Mouse (Mus musculus) kidney, postnatal 0 days (tissue): ENCODE measurements at regions not wholly inside any gene's neighbourhood (a gene's known extent, or its start where the extent isn't known, plus 50 kb on each side); places are given as distances from the start of the nearest gene placed in this dataset.

Experiments used
- ATAC-seq: fragments of 200-750 bp; cut with Nextera tagmentation; replicated peaks from 2 replicates; pipeline ENCODE4 v1.8.0; 2017; ENCODE audit warnings: low read depth, moderate number of reproducible peaks, moderate TSS enrichment, moderate library complexity; ENCODE audit not compliant: low FRiP score
- DNase-seq: peaks from one replicate; pipeline ENCODE4 v3.0.0-alpha.2; 2016; ENCODE audit warnings: low spot score
- H3K27ac ChIP-seq: fragments of 300-500 bp; sonication (generic); 2 replicates; pipeline ENCODE4 v1.5.1; 2014; ENCODE audit warnings: mild to moderate bottlenecking
- H3K27me3 ChIP-seq: fragments of 300-500 bp; sonication (generic); 2 replicates; pipeline ENCODE4 v1.6.1; 2014; ENCODE audit warnings: low read length, mixed read lengths; ENCODE audit not compliant: insufficient read depth
- H3K36me3 ChIP-seq: fragments of 300-500 bp; sonication (generic); 2 replicates; pipeline ENCODE4 v1.6.1; 2014; ENCODE audit warnings: low read length, mixed read lengths; ENCODE audit not compliant: insufficient read depth
- H3K4me1 ChIP-seq: fragments of 300-500 bp; sonication (generic); replicated peaks from 2 replicates; pipeline ENCODE4 v1.6.1; 2014; ENCODE audit warnings: antibody characterized with exemption, low read length, mixed read lengths; ENCODE audit not compliant: insufficient read depth
- H3K4me2 ChIP-seq: fragments of 300-500 bp; sonication (generic); 2 replicates; pipeline ENCODE4 v1.6.1; 2014; ENCODE audit warnings: mild to moderate bottlenecking, low read length, moderate library complexity, mixed read lengths
- H3K4me3 ChIP-seq: fragments of 300-500 bp; sonication (generic); replicated peaks from 2 replicates; pipeline ENCODE4 v1.5.1; 2014; ENCODE audit warnings: low read depth, low read length
- H3K9ac ChIP-seq: fragments of 300-500 bp; sonication (generic); 2 replicates; pipeline ENCODE4 v1.6.1; 2014; ENCODE audit warnings: low read depth, low read length
- H3K9me3 ChIP-seq: fragments of 300-500 bp; sonication (generic); replicated peaks from 2 replicates; pipeline ENCODE4 v1.6.1; 2016; ENCODE audit warnings: low read length, inconsistent platforms, mixed read lengths
- CTCF ChIP-seq: IDR thresholded peaks from 2 replicates; pipeline ENCODE4 v1.5.1; 2016; ENCODE audit warnings: antibody characterized with exemption, low read depth, mild to moderate bottlenecking, moderate library complexity
- WGBS: fragments of 180-500 bp; shearing (Covaris S2); extraction: QIAGEN DNeasy Blood & Tissue Kit; methylation state at CpG from one replicate; pipeline ENCODE4 v1.1.7; 2014; 5-methylcytosine and 5-hydroxymethylcytosine counted together

- DNase-seq (no peak), ATAC-seq (no peak)
- Histone ChIP-seq H3K27me3 (no peaks in the 10 kb centered on the region), H3K27ac (no peak overlapping the region), H3K9ac (no peak overlapping the region), H3K4me2 (no peak overlapping the region), H3K36me3 (no peaks in the 10 kb centered on the region), H3K9me3 (no peaks in the 10 kb centered on the region), H3K4me1 (no peaks in the 10 kb centered on the region), H3K4me3 (no peak overlapping the region)
- TF ChIP-seq CTCF, result no peak
- 95% methylated on average over 6 of the region's 6 CpGs for WGBS
Observed at GRCm38 (mm10) chr9:41914611-41915010, 209.5 kb downstream of the Sorl1 start.

GRCm38 (mm10) chr9:41913911-41914310 is 210.2 kb downstream of the Sorl1 start:
- H3K36me3 ChIP-seq, result no peaks in the 10 kb centered on the region
- no peak overlapping the region for H3K4me3 ChIP-seq
- WGBS, result 84% methylated on average over 3 of the region's 3 CpGs
- ATAC-seq (no peak), DNase-seq (no peak)
- no peak overlapping the region for H3K4me2 ChIP-seq
- no peaks in the 10 kb centered on the region for H3K4me1 ChIP-seq
- H3K9ac ChIP-seq, result no peak overlapping the region
- H3K27me3 ChIP-seq, result no peaks in the 10 kb centered on the region
- H3K9me3 ChIP-seq, result no peaks in the 10 kb centered on the region
- TF ChIP-seq CTCF, result no peak
- H3K27ac ChIP-seq, result no peak overlapping the region

DNA sequence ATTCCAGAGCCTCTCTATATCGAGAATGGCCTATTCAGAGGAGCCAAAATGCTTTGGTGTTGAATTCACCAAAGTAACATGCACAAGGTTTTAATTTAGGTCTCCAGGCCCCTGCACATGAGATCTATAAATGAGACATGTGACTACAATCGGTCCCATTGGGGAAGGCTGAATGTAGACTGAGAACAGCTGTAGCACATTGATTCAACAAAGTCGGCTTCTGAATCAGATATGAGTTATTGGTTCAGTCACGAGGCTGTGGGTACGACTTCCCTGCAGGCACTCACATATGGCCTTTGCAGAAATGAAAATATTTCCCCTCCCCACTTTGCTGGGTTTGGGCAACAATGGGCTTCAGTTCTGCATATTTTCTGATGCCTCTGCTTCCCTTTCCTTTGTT is 211.6 kb downstream of the Sorl1 start:
- H3K4me2 ChIP-seq, result no peak overlapping the region
- no peak for DNase-seq
- H3K27me3 ChIP-seq, result no peaks in the 10 kb centered on the region
- no peak overlapping the region for H3K27ac ChIP-seq
- 63% methylated on average over 5 of the region's 5 CpGs for WGBS
- no peaks in the 10 kb centered on the region for H3K4me1 ChIP-seq
- no peaks in the 10 kb centered on the region for H3K9me3 ChIP-seq
- no peak for TF ChIP-seq CTCF
- H3K9ac ChIP-seq, result no peak overlapping the region
- H3K4me3 ChIP-seq, result no peak overlapping the region
- no peaks in the 10 kb centered on the region for H3K36me3 ChIP-seq
- ATAC-seq, result no peak

GRCm38 (mm10) chr9:41900606-41900974 is 223.5 kb downstream of the Sorl1 start:
- Histone ChIP-seq H3K4me2 (no peak overlapping the region), H3K9me3 (no peaks in the 10 kb centered on the region), H3K36me3 (no peaks in the 10 kb centered on the region), H3K27me3 (no peaks in the 10 kb centered on the region), H3K27ac (no peak overlapping the region), H3K9ac (no peak overlapping the region), H3K4me3 (no peak overlapping the region), H3K4me1 (no peaks in the 10 kb centered on the region)
- no peak for ATAC-seq
- no peak for DNase-seq
- no peak for TF ChIP-seq CTCF
- WGBS, result 51% methylated on average over 8 of the region's 8 CpGs

DNA sequence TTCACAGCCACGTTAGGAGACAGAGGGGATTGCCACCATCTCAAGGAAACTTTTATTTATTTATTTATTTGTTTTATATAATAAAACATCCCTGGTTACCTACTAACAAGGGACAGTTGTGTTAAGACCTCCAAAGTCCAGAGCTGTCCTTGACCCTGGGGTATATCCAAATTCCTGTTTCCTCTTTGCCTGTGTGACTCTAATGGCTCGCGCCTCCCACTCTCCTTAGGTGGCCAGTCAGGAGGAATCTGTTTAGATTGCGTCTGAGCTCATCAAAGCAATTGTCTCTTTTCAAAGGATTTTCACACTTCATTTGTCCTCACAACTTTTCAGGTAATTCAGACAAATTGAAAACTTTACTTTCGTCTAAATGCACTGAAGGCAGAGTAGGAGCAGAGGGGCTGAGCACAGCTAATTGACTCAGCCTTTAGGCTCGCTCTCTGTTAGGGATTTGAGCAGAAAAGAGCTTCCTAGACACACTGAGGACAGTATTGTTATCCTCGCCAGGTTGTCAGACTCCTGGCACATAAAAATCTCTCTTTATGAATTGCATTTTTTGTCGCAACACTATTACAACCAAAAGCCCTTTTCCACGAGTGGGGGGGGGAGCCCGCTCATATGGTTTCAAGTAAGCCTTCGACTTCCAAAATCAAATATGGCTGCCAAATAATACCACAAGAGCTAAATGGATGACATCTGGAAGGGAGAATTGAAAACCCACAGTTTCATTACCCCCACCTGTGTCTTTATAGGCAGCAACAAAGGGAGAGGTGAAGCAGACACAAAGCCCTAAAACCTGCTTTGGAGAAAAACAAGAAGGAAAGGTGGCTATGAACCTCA is 224.1 kb downstream of the Sorl1 start:
- Histone ChIP-seq H3K27ac (no peak overlapping the region), H3K9ac (no peak overlapping the region), H3K36me3 (no peaks in the 10 kb centered on the region), H3K4me1 (no peaks in the 10 kb centered on the region), H3K4me3 (no peak overlapping the region), H3K27me3 (no peaks in the 10 kb centered on the region), H3K4me2 (no peak overlapping the region), H3K9me3 (no peaks in the 10 kb centered on the region)
- ATAC-seq (no peak), DNase-seq (no peak)
- TF ChIP-seq CTCF, result no peak
- WGBS, result 65% methylated on average over 11 of the region's 11 CpGs

GRCm38 (mm10) chr9:41895106-41895505 is 229.0 kb downstream of the Sorl1 start:
- 85% methylated on average over 5 of the region's 5 CpGs for WGBS
- no peak overlapping the region for H3K4me3 ChIP-seq
- H3K36me3 ChIP-seq, result no peaks in the 10 kb centered on the region
- no peak overlapping the region for H3K27ac ChIP-seq
- H3K4me2 ChIP-seq, result no peak overlapping the region
- H3K27me3 ChIP-seq, result no peaks in the 10 kb centered on the region
- no peak for DNase-seq
- H3K9ac ChIP-seq, result no peak overlapping the region
- no peak for ATAC-seq
- no peak for TF ChIP-seq CTCF
- H3K9me3 ChIP-seq, result no peaks in the 10 kb centered on the region
- peaks cover 5% of the 10 kb centered on the region; the same call in 1 of the 2 replicates for H3K4me1 ChIP-seq
